Mouse (Mus musculus): ENCODE data around the gene Irf8. TPM values are rescaled to one million over a fixed set of nuclear protein-coding genes. Genes with fewer than 3 reads are reported as not detected.

The Irf8 gene
- total and polyA plus RNA-seq, 3 experiments, result not detected

- Histone ChIP-seq H3K27me3 (ENCODE audit: control insufficient read depth in 1 of 2, insufficient read depth in 2 of 2, low read length in 2 of 2) (no peaks in the 10 kb centered on the region), H3K9me3 (replicated peaks; ENCODE audit: insufficient read depth, low read length) (no peaks in the 10 kb centered on the region), H3K4me3 (ENCODE audit: control insufficient read depth in 1 of 2, insufficient read depth in 1 of 2, low read depth in 2 of 2, low read length in 2 of 2) (no peak overlapping the region), H3K36me3 (ENCODE audit: control insufficient read depth in 1 of 2, insufficient read depth in 2 of 2, low read length in 2 of 2) (no peaks in the 10 kb centered on the region), H3K9ac (ENCODE audit: control insufficient read depth, low read depth, low read length, poor library complexity, severe bottlenecking) (no peak overlapping the region), H3K27ac (ENCODE audit: control insufficient read depth, low read depth, low read length) (no peak overlapping the region), H3K4me1 (ENCODE audit: control insufficient read depth in 1 of 2, insufficient read depth in 2 of 2, low read length in 2 of 2) (no peaks in the 10 kb centered on the region), H3K79me2 (ENCODE audit: control insufficient read depth, insufficient read depth, low read length, poor library complexity) (no peaks in the 10 kb centered on the region)
- DNase-seq (ENCODE audit: low read depth, low spot score), result no peak
- TF ChIP-seq GABPA (IDR thresholded peaks at IDR 0.05; ENCODE audit: low read depth, low read length) (no peak), KAT2A (conservative IDR thresholded peaks at IDR 0.05; ENCODE audit: low read depth, low read length) (no peak), POLR2AphosphoS5 (IDR thresholded peaks at IDR 0.05; ENCODE audit: borderline replicate concordance, low read depth, low read length) (no peak), EP300 (IDR thresholded peaks at IDR 0.05; ENCODE audit: low read depth in 1 of 2, low read length in 2 of 2) (no peak), MAFK (IDR thresholded peaks at IDR 0.05; ENCODE audit: borderline replicate concordance, low read depth, low read length) (no peak), MXI1 (IDR thresholded peaks at IDR 0.05; ENCODE audit: low read depth, low read length) (no peak), NRF1 (IDR thresholded peaks at IDR 0.05; ENCODE audit: insufficient read depth, low read depth, low read length, poor library complexity, severe bottlenecking) (no peak), CHD1 (IDR thresholded peaks at IDR 0.05; ENCODE audit: low read depth, low read length) (no peak), JUND (IDR thresholded peaks at IDR 0.05; ENCODE audit: low read depth, low read length) (no peak), CTCF (IDR thresholded peaks at IDR 0.05 in 2 of 3, conservative IDR thresholded peaks at IDR 0.05 in 1 of 3; ENCODE audit: control insufficient read depth in 1 of 3, insufficient read depth in 1 of 3, low read depth in 2 of 3, low read length in 3 of 3, poor library complexity in 1 of 3, severe bottlenecking in 1 of 3) (no peak), ZNF384 (IDR thresholded peaks at IDR 0.05; ENCODE audit: low read depth, low read length) (no peak), GATA1 (IDR thresholded peaks at IDR 0.05; ENCODE audit: low read depth, low read length) (no peak), BHLHE40 (IDR thresholded peaks at IDR 0.05; ENCODE audit: borderline replicate concordance, low read depth, low read length) (no peak), TCF12 (IDR thresholded peaks at IDR 0.05; ENCODE audit: low read depth, low read length) (no peak), MAZ (IDR thresholded peaks at IDR 0.05; ENCODE audit: low read depth, low read length) (no peak), UBTF (IDR thresholded peaks at IDR 0.05; ENCODE audit: borderline replicate concordance, insufficient read depth, low read depth, low read length) (no peak), ETS1 (IDR thresholded peaks at IDR 0.05; ENCODE audit: low read depth, low read length) (no peak), ZKSCAN1 (IDR thresholded peaks at IDR 0.05; ENCODE audit: low read depth, low read length) (no peak), E2F4 (IDR thresholded peaks at IDR 0.05; ENCODE audit: borderline replicate concordance, low read depth, low read length) (no peak), SMC3 (IDR thresholded peaks at IDR 0.05; ENCODE audit: low read depth, low read length) (no peak)
These were observed 68.6 kb downstream of the Irf8 start for GRCm38 (mm10) chr8:120804741-120805140.

Other genes with a start within 250 kb of the Irf8 start
- 46.1 and 49.3 TPM in 2 replicates for gene Gins2, start 147.1 kb upstream of the Irf8 start, total RNA-seq (2012; rRNA removed)
- 100 to 1,000 TPM in 1 of 2 experiments, 10 to 100 TPM in 1; 39.6 to 150 TPM for gene Gins2, start 147.1 kb upstream of the Irf8 start, polyA plus RNA-seq (2012; ENCODE audit: insufficient read depth in 1 of 2, insufficient read length in 2 of 2, low read depth in 1 of 2, low replicate concordance in 2 of 2, missing spikeins in 1 of 2)
- 2.0 and 2.3 TPM in 2 replicates for gene 1190005I06Rik, start 88.7 kb upstream of the Irf8 start, total RNA-seq (2012; rRNA removed)
- 1 to 10 TPM in 1 of 2 experiments, not detected in 1; 2.1 TPM for gene 1190005I06Rik, start 88.7 kb upstream of the Irf8 start, polyA plus RNA-seq (2012; ENCODE audit: insufficient read depth in 1 of 2, insufficient read length in 2 of 2, low read depth in 1 of 2, low replicate concordance in 2 of 2, missing spikeins in 1 of 2)
- 0.54 TPM in 1 of 2 replicates, not detected in the other for gene Gm27021, start 68.3 kb upstream of the Irf8 start, total RNA-seq (2012; rRNA removed)
- under 1 TPM in 1 of 2 experiments, not detected in 1; 0.21 TPM for gene Gm27021, start 68.3 kb upstream of the Irf8 start, polyA plus RNA-seq (2012; ENCODE audit: insufficient read depth in 1 of 2, insufficient read length in 2 of 2, low read depth in 1 of 2, low replicate concordance in 2 of 2, missing spikeins in 1 of 2)
- 1,299 and 1,431 TPM in 2 replicates for gene Cox4i1, start 68.1 kb upstream of the Irf8 start, total RNA-seq (2012; rRNA removed)
- 1,000 to 10,000 TPM; 1,011 to 2,173 TPM for gene Cox4i1, start 68.1 kb upstream of the Irf8 start, polyA plus RNA-seq (2012; ENCODE audit: insufficient read depth in 1 of 2, insufficient read length in 2 of 2, low read depth in 1 of 2, low replicate concordance in 2 of 2, missing spikeins in 1 of 2)
- 180 and 187 TPM in 2 replicates for gene Emc8, start 67.8 kb upstream of the Irf8 start, total RNA-seq (2012; rRNA removed)
- 100 to 1,000 TPM in 1 of 2 experiments, not detected in 1; 269 TPM for gene Emc8, start 67.8 kb upstream of the Irf8 start, polyA plus RNA-seq (2012; ENCODE audit: insufficient read depth in 1 of 2, insufficient read length in 2 of 2, low read depth in 1 of 2, low replicate concordance in 2 of 2, missing spikeins in 1 of 2)

Measured in MEL (cell line).